Mouse (Mus musculus): ENCODE measurements around the gene Rras2. TPM values are rescaled to one million over a fixed set of nuclear protein-coding genes. Genes with fewer than 3 reads are reported as not detected.

Gene Rras2
- polyA plus RNA-seq, 1 experiment from 2014 or later = 39.0 TPM

DNA sequence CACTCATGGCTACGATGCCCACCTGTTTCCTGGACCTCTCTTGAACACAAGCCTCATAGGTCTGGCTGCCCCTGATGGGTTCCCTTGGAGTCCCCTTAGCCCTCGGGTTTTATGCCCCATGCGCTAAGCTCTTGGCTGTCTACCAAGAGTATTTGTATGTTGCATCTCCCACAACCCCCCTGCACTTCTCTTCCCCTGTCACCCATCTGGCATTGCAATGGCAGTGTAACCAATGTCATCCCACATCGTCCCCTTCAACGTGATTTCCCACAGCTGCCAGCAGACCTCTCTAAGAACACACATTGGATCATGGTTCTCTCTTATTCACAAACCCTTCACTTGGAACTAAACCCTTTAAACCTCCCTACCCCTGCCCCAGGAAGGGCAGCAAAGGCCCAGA lies 112.1 kb downstream of the Rras2 start:
- Histone ChIP-seq H3K27ac (replicated peaks; ENCODE audit: low read depth, low read length) (no peak overlapping the region), H3K4me2 (ENCODE audit: low read depth, low read length) (no peak overlapping the region), H3K9me3 (ENCODE audit: control insufficient read depth, low read length) (no peaks in the 10 kb centered on the region), H3K4me1 (ENCODE audit: control insufficient read depth, insufficient read depth, low read length) (no peaks in the 10 kb centered on the region), H3K4me3 (ENCODE audit: low read depth, low read length) (no peak overlapping the region), H3K27me3 (replicated peaks; ENCODE audit: control insufficient read depth, insufficient read depth, low read length) (no peaks in the 10 kb centered on the region), H3K36me3 (ENCODE audit: control insufficient read depth, insufficient read depth, low read length) (no peaks in the 10 kb centered on the region), H3K9ac (ENCODE audit: low read depth, low read length) (no peak overlapping the region)
- ATAC-seq (ENCODE audit: low read depth) (no peak), DNase-seq (ENCODE audit: low spot score) (no peak)
- 72% methylated on average over 5 of the region's 5 CpGs for WGBS

DNA sequence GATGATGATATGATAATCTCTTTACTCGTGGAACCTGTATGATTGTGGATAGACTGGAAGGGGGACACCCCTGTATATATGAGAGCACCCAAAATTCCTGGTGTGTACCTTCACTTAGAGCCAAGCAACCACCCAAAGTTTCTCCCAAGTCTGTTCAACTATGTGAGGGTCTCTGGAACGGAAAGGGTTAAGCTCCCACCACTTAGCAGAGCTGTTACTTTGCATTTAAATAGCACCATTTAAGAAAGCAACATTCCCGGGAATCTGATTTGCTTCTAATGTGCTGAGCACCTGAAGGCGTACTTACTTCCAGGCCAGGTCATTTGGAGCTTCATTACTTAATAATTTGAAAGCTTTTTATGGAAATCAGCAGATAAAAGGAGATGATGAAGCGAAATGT lies 113.4 kb downstream of the Rras2 start:
- Histone ChIP-seq H3K27me3 (replicated peaks; ENCODE audit: control insufficient read depth, insufficient read depth, low read length) (no peaks in the 10 kb centered on the region), H3K9me3 (ENCODE audit: control insufficient read depth, low read length) (no peaks in the 10 kb centered on the region), H3K36me3 (ENCODE audit: control insufficient read depth, insufficient read depth, low read length) (no peaks in the 10 kb centered on the region), H3K4me1 (ENCODE audit: control insufficient read depth, insufficient read depth, low read length) (no peaks in the 10 kb centered on the region), H3K4me2 (ENCODE audit: low read depth, low read length) (no peak overlapping the region), H3K9ac (ENCODE audit: low read depth, low read length) (no peak overlapping the region), H3K27ac (replicated peaks; ENCODE audit: low read depth, low read length) (no peak overlapping the region), H3K4me3 (ENCODE audit: low read depth, low read length) (no peak overlapping the region)
- ATAC-seq (ENCODE audit: low read depth) (no peak), DNase-seq (ENCODE audit: low spot score) (no peak)
- 25% methylated on average over 5 of the region's 5 CpGs for WGBS

DNA sequence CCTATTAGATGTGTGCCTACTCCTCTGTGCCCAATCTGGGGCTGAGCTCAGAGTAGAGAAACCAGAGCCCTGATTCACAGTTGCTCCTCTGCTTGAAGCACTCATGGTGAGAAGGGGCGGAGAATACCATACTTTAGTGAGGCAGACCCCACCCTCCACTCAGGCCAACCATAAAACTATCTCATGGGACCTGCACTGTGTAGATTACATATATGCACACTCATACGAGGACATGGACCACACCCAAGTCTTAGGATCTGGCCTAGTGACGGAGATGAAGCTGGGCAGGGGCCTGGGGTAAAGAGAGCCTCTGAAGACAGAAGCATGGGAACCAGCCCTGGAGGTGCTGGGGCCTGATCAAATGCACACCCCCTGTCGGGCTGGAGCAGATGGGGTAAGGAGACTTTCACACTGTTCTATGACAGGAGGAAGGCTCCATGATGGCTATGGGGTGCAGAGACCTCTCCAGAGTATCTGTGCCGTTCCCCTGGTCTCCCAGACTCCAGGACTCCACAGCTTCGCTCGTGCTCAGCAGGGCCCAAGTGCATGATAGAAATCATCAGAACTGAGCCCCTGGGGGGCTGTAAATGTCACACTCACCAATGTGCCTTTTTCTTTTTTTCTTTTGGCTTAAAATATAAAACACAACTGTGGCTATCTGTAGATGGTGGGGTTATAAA lies 119.8 kb downstream of the Rras2 start:
- Histone ChIP-seq H3K9ac (ENCODE audit: low read depth, low read length) (no peak overlapping the region), H3K9me3 (ENCODE audit: control insufficient read depth, low read length) (no peaks in the 10 kb centered on the region), H3K36me3 (ENCODE audit: control insufficient read depth, insufficient read depth, low read length) (no peaks in the 10 kb centered on the region), H3K27ac (replicated peaks; ENCODE audit: low read depth, low read length) (no peak overlapping the region), H3K27me3 (replicated peaks; ENCODE audit: control insufficient read depth, insufficient read depth, low read length) (no peaks in the 10 kb centered on the region), H3K4me2 (ENCODE audit: low read depth, low read length) (no peak overlapping the region), H3K4me3 (ENCODE audit: low read depth, low read length) (no peak overlapping the region), H3K4me1 (ENCODE audit: control insufficient read depth, insufficient read depth, low read length) (no peaks in the 10 kb centered on the region)
- DNase-seq (ENCODE audit: low spot score) (no peak), ATAC-seq (ENCODE audit: low read depth) (no peak)
- WGBS = 89% methylated on average over 7 of the region's 7 CpGs

Other genes starting within 250 kb of the Rras2 start
- 150 and 156 TPM in 2 replicates for gene Copb1, start 136.9 kb upstream of the Rras2 start, polyA plus RNA-seq (2014; fragmentation: Nextera tagmentation; extraction: Ambion mirVana)
- 335 and 353 TPM in 2 replicates for gene Psma1, start 158.3 kb upstream of the Rras2 start, polyA plus RNA-seq (2014; fragmentation: Nextera tagmentation; extraction: Ambion mirVana)

All from embryonic facial prominence, embryonic 14.5 days (tissue).